Mouse (Mus musculus) right cerebral cortex, postnatal 10 days (tissue): Measurements from ENCODE around the gene Wbp4.

Experiments used
- DNase-seq, 2 experiments: peaks; one replicate each; pipeline ENCODE4 v3.0.0; 2021; ENCODE audit warnings: low spot score in 2 of 2

Wbp4 gene

DNA sequence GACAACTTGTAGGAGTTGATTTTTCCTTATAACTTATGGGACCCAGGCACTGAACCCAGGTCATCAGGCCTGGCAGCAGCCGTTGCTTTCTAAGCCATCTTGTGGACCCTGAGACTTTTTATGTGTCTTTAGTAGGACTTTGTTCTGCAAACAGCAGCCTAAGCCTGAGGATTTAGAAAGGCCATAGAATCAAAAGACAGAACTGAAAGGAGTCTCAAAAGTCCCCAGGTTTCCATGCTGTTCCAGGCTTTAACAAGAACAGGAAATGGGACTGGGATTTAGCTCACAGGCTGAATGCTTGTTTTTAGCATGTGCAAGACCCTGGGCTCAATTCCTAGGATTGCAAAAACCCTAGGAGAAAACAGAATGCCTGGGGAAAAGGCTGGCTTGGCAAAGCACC lies 26.5 kb upstream of the Wbp4 start:
- no peak for DNase-seq

- DNase-seq = no peak
Measured at GRCm38 (mm10) chr14:79506207-79506606, 24.9 kb upstream of the Wbp4 start.

GRCm38 (mm10) chr14:79504246-79505006 lies 23.1 kb upstream of the Wbp4 start:
- no peak for DNase-seq

- no peak for DNase-seq
Measured at GRCm38 (mm10) chr14:79503371-79504075, 22.2 kb upstream of the Wbp4 start.

DNA sequence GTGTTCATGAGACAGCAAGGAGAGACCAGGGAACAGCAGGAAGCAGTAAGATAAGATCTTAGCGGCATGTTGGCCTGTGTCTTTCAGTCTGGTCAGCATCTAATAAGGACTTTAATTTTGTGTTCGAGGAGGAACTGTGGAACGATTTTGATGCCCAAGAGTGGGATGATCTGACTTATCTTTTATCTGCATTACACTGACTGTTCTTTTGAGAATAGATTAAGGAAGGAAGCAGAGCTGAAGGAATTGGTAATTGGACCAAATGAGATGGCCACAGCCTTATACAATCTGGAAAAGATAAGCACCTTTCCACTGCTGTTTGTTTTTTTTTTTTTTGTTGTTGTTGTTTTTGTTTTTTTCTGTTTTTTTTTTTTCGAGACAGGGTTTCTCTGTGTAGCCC lies 19.4 kb upstream of the Wbp4 start:
- DNase-seq = no peak

DNA sequence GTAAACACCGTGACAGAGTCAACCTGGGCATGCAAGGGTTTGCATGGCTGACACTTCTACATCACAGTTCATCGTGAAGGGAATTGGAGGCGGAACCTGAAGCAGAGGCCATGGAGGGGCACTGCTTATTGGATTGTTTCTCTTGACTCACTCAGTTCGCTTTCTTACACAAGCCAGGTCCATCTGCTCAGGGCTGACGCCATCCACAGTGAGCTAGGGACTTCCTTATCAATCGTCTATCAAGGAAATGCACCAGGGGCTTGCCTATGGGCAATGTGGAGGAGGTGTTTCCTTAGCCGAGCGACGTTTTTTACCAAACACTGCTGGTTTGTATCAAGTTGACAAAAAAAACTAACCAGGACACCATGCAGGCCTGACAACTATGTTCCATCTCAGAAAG lies 18.0 kb upstream of the Wbp4 start:
- no peak for DNase-seq

DNA sequence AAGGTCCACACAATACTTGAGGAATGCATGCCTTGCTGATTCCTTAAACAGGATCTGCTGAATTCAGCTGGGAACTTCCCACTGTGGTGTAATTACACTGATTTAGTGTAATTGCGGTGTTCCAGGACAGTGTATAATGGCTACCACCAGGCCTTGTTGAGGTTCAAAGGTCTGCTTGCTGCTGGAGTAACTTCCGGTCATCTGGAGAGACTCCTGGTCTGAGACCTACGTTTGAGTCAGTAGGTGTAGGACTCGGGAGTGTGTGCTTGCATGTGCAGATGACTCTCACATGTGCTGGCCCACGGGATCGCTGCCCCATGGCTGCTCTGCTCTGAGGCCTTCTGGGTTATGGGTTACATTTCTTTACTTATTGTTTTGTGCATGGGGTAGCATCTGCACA lies 13.0 kb upstream of the Wbp4 start:
- no peak for DNase-seq

DNA sequence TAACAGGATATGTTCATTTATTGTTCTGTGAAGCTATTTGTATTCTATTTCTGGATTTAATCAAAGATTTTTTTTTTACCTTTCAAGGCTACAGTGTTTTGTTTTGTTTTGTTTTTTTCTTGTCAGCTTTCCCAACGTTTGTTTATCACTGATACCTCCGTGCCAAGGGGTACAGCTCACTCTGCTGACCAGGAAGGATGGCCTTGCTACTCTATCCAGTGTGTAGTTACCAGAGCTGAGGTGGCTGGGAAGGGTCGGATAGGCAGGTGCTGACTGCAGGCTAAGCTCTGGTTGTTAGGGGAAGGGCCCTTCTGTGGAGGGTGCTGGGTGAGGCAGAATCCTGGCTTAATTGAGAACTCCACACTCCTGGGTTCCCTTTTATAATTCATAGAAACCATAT lies 8.9 kb upstream of the Wbp4 start:
- DNase-seq = no peak

- DNase-seq = no peak
Measured at GRCm38 (mm10) chr14:79489150-79489549, 7.8 kb upstream of the Wbp4 start.

DNA sequence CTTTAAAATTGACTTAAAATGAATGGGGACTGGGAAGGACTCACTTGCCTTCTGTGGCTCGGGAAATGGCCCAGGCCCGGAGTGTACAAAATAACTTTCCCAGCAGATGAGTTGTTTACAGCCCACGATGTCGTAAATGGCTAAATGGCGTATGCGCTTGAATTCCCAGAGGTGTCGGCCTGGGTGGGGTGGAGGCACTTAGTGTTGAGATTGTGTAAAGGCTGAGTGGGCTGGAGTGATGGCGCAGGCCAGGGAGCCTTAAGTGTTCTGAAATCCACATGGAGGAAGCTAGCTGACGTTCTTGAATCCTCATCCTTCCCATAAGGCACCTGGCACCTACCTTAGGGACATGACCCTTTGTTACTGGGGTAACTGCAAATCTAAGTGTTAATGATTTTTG lies 7.2 kb upstream of the Wbp4 start:
- no peak for DNase-seq

DNA sequence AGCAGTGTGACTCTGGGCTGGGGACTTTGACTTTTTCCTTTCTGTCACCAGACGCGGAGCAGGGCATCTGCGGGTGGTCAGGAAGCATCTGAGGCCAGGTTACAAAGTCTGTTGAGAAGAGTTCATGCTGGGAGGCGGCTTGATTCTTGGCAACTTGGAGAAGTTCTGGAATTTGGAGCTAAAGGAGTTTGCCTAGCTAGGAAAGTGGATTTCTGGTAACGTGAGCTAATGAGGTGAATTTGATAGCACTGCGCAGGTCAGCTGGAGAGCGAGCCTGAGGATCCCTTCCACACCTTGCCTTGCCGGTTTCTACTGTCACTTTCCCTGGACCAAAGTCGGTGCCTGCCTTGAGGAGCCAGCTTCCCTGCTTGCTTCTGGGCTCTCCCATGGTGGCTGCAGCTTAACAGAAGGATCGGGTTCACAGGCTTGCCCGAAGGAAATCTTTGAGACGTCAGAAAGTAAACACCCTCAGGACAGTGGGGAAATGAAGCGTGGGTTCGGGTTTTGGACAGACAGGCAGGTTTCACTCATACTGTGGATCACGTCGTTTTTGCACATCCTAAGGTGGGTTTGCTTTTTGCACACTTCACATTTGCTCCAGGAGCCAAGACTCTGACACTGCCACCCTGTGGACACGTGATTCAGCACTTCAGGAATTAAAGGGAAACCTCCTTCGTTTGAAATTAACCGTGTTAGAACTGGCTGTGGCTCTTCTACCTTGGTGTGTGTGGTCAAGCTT lies 5.8 kb upstream of the Wbp4 start:
- DNase-seq = peak; percentile 52 to 53

- no peak for DNase-seq
Measured at GRCm38 (mm10) chr14:79486617-79486992, 5.3 kb upstream of the Wbp4 start.

GRCm38 (mm10) chr14:79483611-79484120 lies 2.3 kb upstream of the Wbp4 start:
- no peak for DNase-seq

DNA sequence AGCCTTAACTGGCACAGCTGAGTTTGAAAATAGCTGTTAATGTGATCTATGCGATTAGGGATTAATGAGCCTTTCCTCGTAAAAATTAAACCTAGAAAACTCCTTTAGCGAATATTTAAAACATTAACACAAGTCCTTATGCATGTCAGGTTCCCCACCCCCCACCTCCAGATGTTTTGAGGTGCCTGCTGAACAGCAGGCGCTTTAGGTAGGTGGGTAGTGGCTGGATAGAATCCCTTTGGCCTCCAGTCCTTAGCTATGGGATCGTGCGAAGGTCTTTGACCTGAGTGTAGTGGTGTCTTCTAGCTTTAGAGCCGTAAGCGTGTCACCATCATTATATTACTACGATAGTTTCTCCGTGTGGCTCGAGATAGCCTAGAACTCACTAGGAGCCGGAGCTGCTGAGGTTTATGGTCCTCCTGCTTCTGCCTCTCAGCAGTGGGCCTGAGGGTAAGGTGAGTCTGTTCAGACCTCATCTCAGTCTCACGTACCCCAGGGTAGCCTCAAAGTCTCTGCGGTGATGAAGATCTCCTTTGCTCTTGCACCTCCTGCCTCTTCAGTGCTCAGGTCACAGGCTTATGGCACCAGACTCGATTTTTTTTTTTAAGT lies 1.5 kb upstream of the Wbp4 start:
- DNase-seq = no peak

DNA sequence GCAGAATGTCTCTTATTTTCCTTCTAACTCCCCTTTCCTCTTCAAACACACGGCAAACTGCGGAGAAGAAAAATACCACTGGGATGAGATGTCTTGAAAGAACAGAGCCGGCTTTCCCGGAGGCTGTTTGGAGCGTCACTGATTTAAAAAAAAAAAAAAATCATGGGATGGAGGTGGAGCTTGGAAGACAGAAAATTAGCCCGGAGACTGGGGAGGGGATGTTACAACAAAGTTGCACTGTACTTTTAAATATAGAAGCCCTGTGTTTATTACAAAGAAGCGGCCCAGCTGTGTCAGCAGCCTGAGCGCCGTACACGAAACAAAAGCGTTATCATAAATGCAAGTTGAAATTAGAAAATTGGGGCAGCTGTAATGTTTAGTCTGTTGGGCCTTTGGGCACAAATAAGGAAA lies 936 bp upstream of the Wbp4 start:
- peak in 1 of 2 experiments; percentile 61 for DNase-seq

DNA sequence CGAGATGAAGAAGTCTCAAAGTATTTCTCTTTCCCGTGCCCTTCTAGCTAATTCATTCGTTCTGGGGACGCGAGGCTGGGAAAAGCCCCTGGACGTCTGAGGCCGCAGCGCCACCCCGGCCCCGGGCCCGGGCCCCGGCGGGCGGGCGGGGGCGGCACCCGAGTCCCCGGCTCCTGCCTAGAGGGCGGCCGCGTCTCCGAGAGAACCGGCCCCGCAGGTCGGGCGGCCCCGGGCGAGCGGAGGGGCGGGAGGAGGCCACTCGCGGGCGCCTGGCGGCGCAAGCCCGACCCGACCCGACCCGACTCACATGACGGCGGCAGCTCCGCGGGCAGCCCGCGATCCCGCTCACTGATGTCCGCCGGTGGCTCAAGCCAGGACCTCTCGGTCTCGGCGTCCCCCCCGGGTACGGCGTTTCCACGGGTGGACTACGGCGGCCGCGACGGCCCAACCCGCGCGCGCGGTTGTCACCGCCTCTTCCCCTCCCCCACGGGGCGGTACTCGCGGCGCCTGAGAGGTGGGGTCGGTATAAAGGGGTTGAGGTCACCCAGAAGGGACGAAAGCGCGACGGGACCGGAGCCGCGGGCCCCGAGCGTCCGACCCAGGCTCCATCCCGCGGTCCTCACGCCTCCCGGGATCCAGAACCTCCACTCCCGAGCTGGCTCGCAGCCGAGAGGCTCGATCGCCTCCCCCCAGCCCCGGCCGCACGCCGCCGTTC lies 539 bp downstream of the Wbp4 start, which contains the start of gene Elf1:
TSS of gene Elf1 (plus strand) at position 571 of the 715 bp plus-strand sequence.
- DNase-seq = peak; percentile 96 to 97

- no peak for DNase-seq
Measured at GRCm38 (mm10) chr14:79473384-79473783, 7.9 kb downstream of the Wbp4 start.

DNA sequence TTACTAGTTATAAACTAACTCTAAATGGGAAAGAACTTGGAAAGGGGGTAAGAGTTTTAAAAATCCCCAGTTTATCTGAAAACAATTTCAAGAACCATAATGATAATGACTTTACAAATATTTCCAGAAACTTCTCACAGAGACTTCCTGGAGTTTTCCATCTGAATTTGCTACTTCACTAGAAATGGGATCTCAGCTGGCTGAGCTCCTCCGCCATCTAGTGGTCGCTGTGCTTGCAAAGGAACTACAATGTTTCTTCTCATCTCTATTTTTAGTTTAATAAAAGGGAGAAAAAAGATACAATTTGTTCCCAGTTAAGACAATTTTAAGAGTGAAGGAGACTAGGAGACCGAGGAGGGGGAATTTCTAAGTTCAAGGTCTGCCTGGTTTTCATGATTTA lies 13.7 kb downstream of the Wbp4 start:
- peak; percentile 67 to 81 for DNase-seq

GRCm38 (mm10) chr14:79465623-79466022 lies 15.7 kb downstream of the Wbp4 start:
- no peak for DNase-seq

DNA sequence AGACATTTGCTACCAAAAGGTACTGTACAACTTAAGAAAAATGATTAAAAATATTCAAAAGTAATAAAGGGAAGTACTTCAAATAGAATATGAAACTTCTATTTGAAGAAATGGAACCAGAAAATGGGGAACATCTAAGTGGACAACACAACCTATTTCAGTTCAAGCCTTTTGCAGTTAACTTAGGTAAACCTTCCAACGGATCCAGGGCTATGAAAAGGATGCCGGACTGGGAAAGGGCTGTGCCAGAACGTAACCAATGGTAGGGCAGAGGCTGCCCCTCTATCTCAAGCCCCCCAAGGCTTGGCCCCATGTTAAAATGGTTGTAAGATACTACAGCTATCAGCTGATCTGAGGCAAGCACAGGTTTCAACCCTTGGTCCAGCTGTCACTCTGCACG lies 20.3 kb downstream of the Wbp4 start:
- DNase-seq = peak in 1 of 2 experiments; percentile 11

DNA sequence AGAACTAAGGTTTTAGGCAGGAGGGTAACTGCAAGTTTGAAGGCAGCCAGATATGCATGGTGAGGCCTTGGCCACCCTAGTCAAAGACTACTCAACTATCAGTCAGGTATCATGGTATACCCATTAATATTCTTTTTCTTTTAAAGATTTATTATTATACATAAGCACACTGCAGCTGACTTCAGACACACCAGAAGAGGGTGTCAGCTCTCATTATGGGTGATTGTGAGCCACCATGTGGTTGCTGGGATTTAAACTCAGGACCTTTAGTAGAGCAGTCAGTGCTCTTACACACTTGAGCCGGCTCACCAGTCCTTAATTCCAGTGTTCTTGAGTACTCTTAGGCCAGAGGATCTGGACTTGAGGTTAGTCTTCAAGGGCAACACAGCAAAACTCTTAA lies 20.9 kb downstream of the Wbp4 start:
- no peak for DNase-seq
